Mouse (Mus musculus) Patski (cell line): ENCODE measurements around the gene Myom1. TPM values are rescaled to one million over a fixed set of nuclear protein-coding genes. Genes with fewer than 3 reads are reported as not detected.

Source experiments
- ATAC-seq: fragments of 100-300 bp; one replicate; pipeline ENCODE4 v1.8.0; 2021
- CTCF ChIA-PET: fragments of 350-600 bp; sonication (Branson Sonifier 250); formaldehyde crosslinking; loops from one replicate; lab custom pipeline; 2022; ENCODE audit warnings: inconsistent platforms; lab: Charles Lee
- POLR2A ChIA-PET: fragments of 350-600 bp; sonication (Branson Sonifier 250); formaldehyde crosslinking; loops from one replicate; lab custom pipeline; 2022; ENCODE audit warnings: antibody characterized with exemption, inconsistent platforms; lab: Charles Lee
- DNase-seq: peaks from one replicate; pipeline ENCODE4 v3.0.0-alpha.2; 2011; ENCODE audit warnings: low read depth, low spot score
- H3K27me3 ChIP-seq: fragments of 371-371 bp; one replicate; pipeline ENCODE4 v1.5.1; 2021
- CTCF ChIP-seq: fragments of 100-300 bp; IDR thresholded peaks from one replicate; pipeline ENCODE4 v1.5.1; 2021
- in situ Hi-C: fragments of 300-500 bp; cut with MboI; formaldehyde crosslinking; loops from 3 replicates; pipeline ENCODE4 v1.11.1; 2018; ENCODE audit warnings: low pct_unique_long_range_greater_than_20kb, mixed read lengths
- polyA plus RNA-seq: library from polyadenylated mRNA; unstranded; gene quantifications from one replicate; pipeline ENCODE4 v1.2.3, GENCODE M21; 2021

Myom1 gene
- polyA plus RNA-seq, 1 experiment from 2014 or later = 2.8 TPM

- in situ Hi-C loops = no loop called here
- no peaks in the 10 kb centered on the region for H3K27me3 ChIP-seq
- TF ChIP-seq CTCF = no peak
- ATAC-seq = no peak
- ChIA-PET CTCF (no interaction called here), POLR2A (interaction anchor here (1.0 kb wide), 1 partner anchor 16 kb away, joined by 3 read pairs; no protein-coding TSS in a partner anchor)
- DNase-seq = no peak
Observed at GRCm38 (mm10) chr17:71168205-71168815, 165.9 kb downstream of the Myom1 start.

- ATAC-seq (no peak), DNase-seq (no peak)
- CTCF ChIA-PET = interaction anchor here (1.0 kb wide), 1 partner anchor 9 kb away, joined by 4 read pairs; no protein-coding TSS in a partner anchor
- H3K27me3 ChIP-seq = no peaks in the 10 kb centered on the region
- in situ Hi-C loops = no loop called here
- TF ChIP-seq CTCF = no peak
- POLR2A ChIA-PET = interaction anchor here (1.5 kb wide), 1 partner anchor 10 kb away, joined by 3 read pairs; no protein-coding TSS in a partner anchor
Observed at GRCm38 (mm10) chr17:71168846-71169245, 166.4 kb downstream of the Myom1 start.

- ATAC-seq (no peak), DNase-seq (no peak)
- H3K27me3 ChIP-seq = no peaks in the 10 kb centered on the region
- no peak for TF ChIP-seq CTCF
- POLR2A ChIA-PET = interaction anchor here (1.3 to 1.5 kb wide), 2 partner anchors 9 to 13 kb away, joined by 3 read pairs; partner anchors contain the start of gene Lpin2
- in situ Hi-C loops = no loop called here
- CTCF ChIA-PET = interaction anchor here (0.6 to 1.8 kb wide), 3 partner anchors 9 to 16 kb away, joined by 3 to 6 read pairs (median 4); no protein-coding TSS in a partner anchor
Observed at GRCm38 (mm10) chr17:71169639-71170038, 167.2 kb downstream of the Myom1 start.

GRCm38 (mm10) chr17:71171161-71171560, 168.7 kb downstream of the Myom1 start:
- ChIA-PET POLR2A (no interaction called here), CTCF (interaction anchor here (1.0 to 1.8 kb wide), 3 partner anchors 12 to 48 kb away, joined by 3 to 6 read pairs (median 3); no protein-coding TSS in a partner anchor)
- no peak for DNase-seq
- in situ Hi-C loops = no loop called here
- H3K27me3 ChIP-seq = no peaks in the 10 kb centered on the region
- no peak for ATAC-seq
- TF ChIP-seq CTCF = no peak

Other genes with a start within 250 kb of the Myom1 start
- gene Tgif1, start 149.1 kb upstream of the Myom1 start, polyA plus RNA-seq = 213 TPM
- gene Myl12a, start 245 bp downstream of the Myom1 start, polyA plus RNA-seq = 867 TPM
- 39.0 TPM for gene Lpin2, start 179.9 kb downstream of the Myom1 start, polyA plus RNA-seq